Comparison of ENCODE assay signal across 8 mouse cellular contexts in genomic region chr9:75312008-75312407, GRCm38 (mm10). TPM values are rescaled to one million over a fixed set of nuclear protein-coding genes. Genes with fewer than 3 reads are reported as not detected.
DNase-seq lines count a peak whose midpoint lies in the region; ATAC-seq and TF ChIP-seq lines count a peak whose summit lies in the region.

No protein-coding gene starts in this region.

- H3K4me2 ChIP-seq in midbrain, embryonic 14.5 days (ENCODE audit: low read length): no peak overlapping the region
- H3K4me2 ChIP-seq in midbrain, embryonic 15.5 days: no peak overlapping the region
- no peak overlapping the region for H3K4me2 ChIP-seq in lung, postnatal 0 days (replicated peaks; ENCODE audit: low read depth, low read length)

- no peak overlapping the region for H3K9ac ChIP-seq in midbrain, embryonic 14.5 days (replicated peaks; ENCODE audit: low read length)
- H3K9ac ChIP-seq in midbrain, embryonic 15.5 days: no peak overlapping the region
- no peak overlapping the region for H3K9ac ChIP-seq in lung, postnatal 0 days (replicated peaks; ENCODE audit: low read depth)

- ATAC-seq in midbrain, embryonic 14.5 days (ENCODE audit: low FRiP score, low TSS enrichment): no peak
- ATAC-seq in midbrain, embryonic 15.5 days (replicated peaks): no peak
- ATAC-seq in lung, postnatal 0 days: no peak

- H3K27ac ChIP-seq in midbrain, embryonic 14.5 days (replicated peaks; ENCODE audit: low read depth, low read length): no peak overlapping the region
- no peak overlapping the region for H3K27ac ChIP-seq in midbrain, embryonic 15.5 days
- no peak overlapping the region for H3K27ac ChIP-seq in lung, postnatal 0 days (ENCODE audit: low read length)

- WGBS in midbrain, embryonic 14.5 days: 13% methylated on average over 4 of the region's 4 CpGs
- 15% methylated on average over 4 of the region's 4 CpGs for WGBS in midbrain, embryonic 15.5 days
- WGBS in lung, postnatal 0 days: 20% methylated on average over 4 of the region's 4 CpGs

- DNase-seq in midbrain, embryonic 14.5 days: peak; percentile 92
- DNase-seq in brain, embryonic 14.5 days (ENCODE audit: low read depth): peak; percentile 74
- peak; percentile 47 to 71 for DNase-seq in frontal cortex, postnatal 10 days (ENCODE audit: low spot score in 2 of 2)
- peak; percentile 65 to 91 for DNase-seq in kidney, postnatal 36 days
- DNase-seq in lung, postnatal 0 days (ENCODE audit: low spot score): peak; percentile 65
- DNase-seq in right cerebral cortex, postnatal 36 days (ENCODE audit: low spot score in 2 of 2): peak; percentile 36 to 66
- DNase-seq in urinary bladder, postnatal 4 days (ENCODE audit: low spot score in 2 of 2): peak; percentile 49 to 84

- no peak overlapping the region for H3K4me3 ChIP-seq in midbrain, embryonic 14.5 days (replicated peaks; ENCODE audit: low read depth, low read length)
- H3K4me3 ChIP-seq in midbrain, embryonic 15.5 days: no peak overlapping the region
- H3K4me3 ChIP-seq in lung, postnatal 0 days (ENCODE audit: low read depth, low read length): no peak overlapping the region

- TF ChIP-seq POLR2A in brain, embryonic 14.5 days (IDR thresholded peaks at IDR 0.05; ENCODE audit: borderline replicate concordance, extremely low read depth, insufficient read depth, insufficient read length, poor library complexity, severe bottlenecking): no peak

- peaks cover 17% of the 10 kb centered on the region for H3K4me1 ChIP-seq in midbrain, embryonic 14.5 days (ENCODE audit: control insufficient read depth, insufficient read depth, low read length)
- H3K4me1 ChIP-seq in midbrain, embryonic 15.5 days: peaks cover 22% of the 10 kb centered on the region
- H3K4me1 ChIP-seq in lung, postnatal 0 days (ENCODE audit: insufficient read depth, low read depth, low read length): no peaks in the 10 kb centered on the region

- peak; percentile 87; the same call in 1 of the 2 replicates for TF ChIP-seq CTCF in brain, embryonic 14.5 days (IDR thresholded peaks at IDR 0.05; ENCODE audit: borderline replicate concordance, extremely low read depth, insufficient read depth, insufficient read length)
- TF ChIP-seq CTCF in lung, postnatal 0 days (IDR thresholded peaks at IDR 0.05): peak; percentile 84

- no peaks in the 10 kb centered on the region for H3K36me3 ChIP-seq in midbrain, embryonic 14.5 days (ENCODE audit: control insufficient read depth, insufficient read depth, low read length)
- no peaks in the 10 kb centered on the region for H3K36me3 ChIP-seq in midbrain, embryonic 15.5 days (replicated peaks)
- H3K36me3 ChIP-seq in lung, postnatal 0 days (ENCODE audit: insufficient read depth, low read length): no peaks in the 10 kb centered on the region

- H3K9me3 ChIP-seq in midbrain, embryonic 14.5 days (ENCODE audit: control insufficient read depth, low read length): no peaks in the 10 kb centered on the region
- no peaks in the 10 kb centered on the region for H3K9me3 ChIP-seq in midbrain, embryonic 15.5 days
- H3K9me3 ChIP-seq in lung, postnatal 0 days (ENCODE audit: low read length): no peaks in the 10 kb centered on the region

- no peaks in the 10 kb centered on the region for H3K27me3 ChIP-seq in midbrain, embryonic 14.5 days (ENCODE audit: control insufficient read depth, insufficient read depth, low read length)
- H3K27me3 ChIP-seq in midbrain, embryonic 15.5 days (replicated peaks): no peaks in the 10 kb centered on the region
- no peaks in the 10 kb centered on the region for H3K27me3 ChIP-seq in lung, postnatal 0 days (replicated peaks; ENCODE audit: insufficient read depth, low read length)

- TF ChIP-seq EP300 in lung, postnatal 0 days (IDR thresholded peaks at IDR 0.05): no peak

RNA-seq across cellular contexts. Expression of gene Gnb5, which starts 5.9 kb away (rescaled TPM):
- polyA plus RNA-seq in midbrain, embryonic 14.5 days (2014; fragmentation: Nextera tagmentation; extraction: Ambion mirVana): 69.6 and 70.1 TPM in 2 replicates
- 65.1 and 69.5 TPM in 2 replicates for polyA plus RNA-seq in midbrain, embryonic 15.5 days (2015; fragmentation: Nextera tagmentation; extraction: Ambion mirVana)
- polyA plus RNA-seq in brain, embryonic 14.5 days (2012; rRNA removed): 45.5 and 53.1 TPM in 2 replicates
- 10.7 and 11.5 TPM in 2 replicates for polyA plus RNA-seq in lung, postnatal 0 days (2015; fragmentation: Nextera tagmentation; extraction: Ambion mirVana)

RNA-seq across cellular contexts. Expression of gene Bcl2l10, which starts 35.5 kb away (rescaled TPM):
- polyA plus RNA-seq in midbrain, embryonic 14.5 days (2014; fragmentation: Nextera tagmentation; extraction: Ambion mirVana): not detected in 2 replicates
- not detected in 2 replicates for polyA plus RNA-seq in midbrain, embryonic 15.5 days (2015; fragmentation: Nextera tagmentation; extraction: Ambion mirVana)
- 0.05 and 0.08 TPM in 2 replicates for polyA plus RNA-seq in brain, embryonic 14.5 days (2012; rRNA removed)
- polyA plus RNA-seq in lung, postnatal 0 days (2015; fragmentation: Nextera tagmentation; extraction: Ambion mirVana): 0.11 and 0.13 TPM in 2 replicates
